Mouse (Mus musculus): ENCODE measurements around the gene Alox5ap. TPM values are rescaled to one million over a fixed set of nuclear protein-coding genes. Genes with fewer than 3 reads are reported as not detected.
A peak's percentile ranks its signal among the peaks of the same experiment; 100 is the strongest.

Alox5ap gene
- polyA plus RNA-seq, 1 experiment from 2014 or later, result 5.6 TPM

- Histone ChIP-seq H3K27ac (no peak overlapping the region), H3K4me3 (replicated peaks) (no peak overlapping the region), H3K4me1 (no peaks in the 10 kb centered on the region), H3K4me2 (no peak overlapping the region), H3K27me3 (no peaks in the 10 kb centered on the region), H3K9me3 (0 out of 2 replicates have a peak, but pooled peaks cover 6% of the 10 kb centered on the region), H3K36me3 (replicated peaks) (no peaks in the 10 kb centered on the region), H3K9ac (no peak overlapping the region)
- WGBS, result 87% methylated on average over 8 of the region's 8 CpGs
- ATAC-seq (ENCODE audit: low FRiP score), result no peak
Observed at GRCm38 (mm10) chr5:149266761-149267221, 2.2 kb downstream of the Alox5ap start.

GRCm38 (mm10) chr5:149267493-149267892, 2.9 kb downstream of the Alox5ap start:
- no peak for ATAC-seq (ENCODE audit: low FRiP score)
- WGBS, result 81% methylated on average over 4 of the region's 4 CpGs
- no peaks in the 10 kb centered on the region for H3K27me3 ChIP-seq
- H3K9me3 ChIP-seq, result 0 out of 2 replicates have a peak, but pooled peaks cover 6% of the 10 kb centered on the region
- no peak overlapping the region for H3K9ac ChIP-seq
- no peak overlapping the region for H3K27ac ChIP-seq
- H3K4me1 ChIP-seq, result no peaks in the 10 kb centered on the region
- H3K4me2 ChIP-seq, result no peak overlapping the region
- H3K36me3 ChIP-seq (replicated peaks), result no peaks in the 10 kb centered on the region
- no peak overlapping the region for H3K4me3 ChIP-seq (replicated peaks)

GRCm38 (mm10) chr5:149271291-149271690, 6.7 kb downstream of the Alox5ap start:
- H3K4me1 ChIP-seq, result no peaks in the 10 kb centered on the region
- no peak overlapping the region for H3K27ac ChIP-seq
- 0 out of 2 replicates have a peak, but pooled peaks cover 12% of the 10 kb centered on the region for H3K9me3 ChIP-seq
- 92% methylated on average over 3 of the region's 3 CpGs for WGBS
- no peak overlapping the region for H3K4me2 ChIP-seq
- no peak for ATAC-seq (ENCODE audit: low FRiP score)
- H3K27me3 ChIP-seq, result no peaks in the 10 kb centered on the region
- no peak overlapping the region for H3K9ac ChIP-seq
- no peaks in the 10 kb centered on the region for H3K36me3 ChIP-seq (replicated peaks)
- no peak overlapping the region for H3K4me3 ChIP-seq (replicated peaks)

GRCm38 (mm10) chr5:149272535-149272934, 8.0 kb downstream of the Alox5ap start:
- Histone ChIP-seq H3K4me2 (no peak overlapping the region), H3K27me3 (no peaks in the 10 kb centered on the region), H3K4me1 (no peaks in the 10 kb centered on the region), H3K36me3 (replicated peaks) (no peaks in the 10 kb centered on the region), H3K9me3 (0 out of 2 replicates have a peak, but pooled peaks cover 12% of the 10 kb centered on the region), H3K27ac (no peak overlapping the region), H3K9ac (no peak overlapping the region), H3K4me3 (replicated peaks) (no peak overlapping the region)
- no peak for ATAC-seq (ENCODE audit: low FRiP score)
- 89% methylated on average over 4 of the region's 4 CpGs for WGBS

GRCm38 (mm10) chr5:149274390-149275104, 10.0 kb downstream of the Alox5ap start:
- Histone ChIP-seq H3K9me3 (0 out of 2 replicates have a peak, but pooled peaks cover 12% of the 10 kb centered on the region), H3K9ac (no peak overlapping the region), H3K27me3 (no peaks in the 10 kb centered on the region), H3K4me1 (peaks cover 6% of the 10 kb centered on the region; the same call in 1 of the 2 replicates), H3K36me3 (replicated peaks) (no peaks in the 10 kb centered on the region), H3K27ac (no peak overlapping the region), H3K4me2 (no peak overlapping the region), H3K4me3 (replicated peaks) (no peak overlapping the region)
- ATAC-seq (ENCODE audit: low FRiP score), result no peak
- WGBS, result 88% methylated on average over 15 of the region's 15 CpGs

GRCm38 (mm10) chr5:149275105-149275494, 10.5 kb downstream of the Alox5ap start:
- 76% methylated on average over 1 of the region's 1 CpGs for WGBS
- Histone ChIP-seq H3K9me3 (0 out of 2 replicates have a peak, but pooled peaks cover 12% of the 10 kb centered on the region), H3K27me3 (no peaks in the 10 kb centered on the region), H3K4me3 (replicated peaks) (no peak overlapping the region), H3K4me1 (peaks cover 8% of the 10 kb centered on the region; the same call in 1 of the 2 replicates), H3K27ac (no peak overlapping the region), H3K36me3 (replicated peaks) (no peaks in the 10 kb centered on the region), H3K4me2 (no peak overlapping the region), H3K9ac (no peak overlapping the region)
- no peak for ATAC-seq (ENCODE audit: low FRiP score)

GRCm38 (mm10) chr5:149277529-149277928, 13.0 kb downstream of the Alox5ap start:
- H3K4me3 ChIP-seq (replicated peaks), result no peak overlapping the region
- H3K36me3 ChIP-seq (replicated peaks), result no peaks in the 10 kb centered on the region; the same call in 1 of the 2 replicates
- 83% methylated on average over 5 of the region's 5 CpGs for WGBS
- H3K27ac ChIP-seq, result no peak overlapping the region
- H3K27me3 ChIP-seq, result no peaks in the 10 kb centered on the region
- ATAC-seq (ENCODE audit: low FRiP score), result no peak
- peaks cover 8% of the 10 kb centered on the region; the same call in 1 of the 2 replicates for H3K9me3 ChIP-seq
- H3K4me2 ChIP-seq, result no peak overlapping the region
- peaks cover 8% of the 10 kb centered on the region; the same call in 1 of the 2 replicates for H3K4me1 ChIP-seq
- no peak overlapping the region for H3K9ac ChIP-seq

GRCm38 (mm10) chr5:149279273-149279844, 14.8 kb downstream of the Alox5ap start:
- H3K9ac ChIP-seq, result no peak overlapping the region
- H3K27me3 ChIP-seq, result no peaks in the 10 kb centered on the region
- ATAC-seq (ENCODE audit: low FRiP score), result peak; percentile 63; the same call in 1 of the 2 replicates
- peaks cover 8% of the 10 kb centered on the region; the same call in 1 of the 2 replicates for H3K4me1 ChIP-seq
- no peak overlapping the region; the same call in 1 of the 2 replicates for H3K4me3 ChIP-seq (replicated peaks)
- 28% methylated on average over 22 of the region's 22 CpGs for WGBS
- no peak overlapping the region for H3K27ac ChIP-seq
- peaks cover 11% of the 10 kb centered on the region; the same call in 1 of the 2 replicates for H3K9me3 ChIP-seq
- H3K4me2 ChIP-seq, result peak overlapping the region; percentile 29
- no peaks in the 10 kb centered on the region; the same call in 1 of the 2 replicates for H3K36me3 ChIP-seq (replicated peaks)

GRCm38 (mm10) chr5:149283009-149283408, 18.4 kb downstream of the Alox5ap start:
- H3K27me3 ChIP-seq, result peaks cover 14% of the 10 kb centered on the region; the same call in 1 of the 2 replicates
- no peak overlapping the region for H3K27ac ChIP-seq
- no peak for ATAC-seq (ENCODE audit: low FRiP score)
- H3K4me2 ChIP-seq, result no peak overlapping the region
- H3K4me1 ChIP-seq, result peaks cover 18% of the 10 kb centered on the region
- no peaks in the 10 kb centered on the region; the same call in 1 of the 2 replicates for H3K36me3 ChIP-seq (replicated peaks)
- 81% methylated on average over 2 of the region's 2 CpGs for WGBS
- H3K9ac ChIP-seq, result no peak overlapping the region
- peaks cover 5% of the 10 kb centered on the region; the same call in 1 of the 2 replicates for H3K9me3 ChIP-seq
- H3K4me3 ChIP-seq (replicated peaks), result no peak overlapping the region

GRCm38 (mm10) chr5:149283821-149284220, 19.3 kb downstream of the Alox5ap start:
- H3K36me3 ChIP-seq (replicated peaks), result no peaks in the 10 kb centered on the region; the same call in 1 of the 2 replicates
- H3K27me3 ChIP-seq, result peaks cover 14% of the 10 kb centered on the region; the same call in 1 of the 2 replicates
- H3K9ac ChIP-seq, result no peak overlapping the region
- no peak for ATAC-seq (ENCODE audit: low FRiP score)
- H3K4me1 ChIP-seq, result peaks cover 18% of the 10 kb centered on the region
- H3K9me3 ChIP-seq, result peaks cover 5% of the 10 kb centered on the region; the same call in 1 of the 2 replicates
- H3K4me3 ChIP-seq (replicated peaks), result no peak overlapping the region
- H3K27ac ChIP-seq, result no peak overlapping the region
- no peak overlapping the region for H3K4me2 ChIP-seq

GRCm38 (mm10) chr5:149286021-149286420, 21.5 kb downstream of the Alox5ap start:
- WGBS, result 49% methylated on average over 7 of the region's 7 CpGs
- no peak for ATAC-seq (ENCODE audit: low FRiP score)

More at GRCm38 (mm10) chr5:149286021-149286420, 21.5 kb downstream of the Alox5ap start:
- peaks cover 5% of the 10 kb centered on the region; the same call in 1 of the 2 replicates for H3K9me3 ChIP-seq
- H3K4me2 ChIP-seq, result no peak overlapping the region
- H3K4me1 ChIP-seq, result peaks cover 10% of the 10 kb centered on the region
- peaks cover 14% of the 10 kb centered on the region; the same call in 1 of the 2 replicates for H3K27me3 ChIP-seq
- H3K9ac ChIP-seq, result no peak overlapping the region
- H3K27ac ChIP-seq, result no peak overlapping the region
- no peak overlapping the region for H3K4me3 ChIP-seq (replicated peaks)
- H3K36me3 ChIP-seq (replicated peaks), result no peaks in the 10 kb centered on the region; the same call in 1 of the 2 replicates

All from forebrain, embryonic 12.5 days (tissue).